Mouse (Mus musculus): ENCODE data around the gene Ppm1j.
A peak's percentile ranks its signal among the peaks of the same experiment; 100 is the strongest.

The Ppm1j gene

GRCm38 (mm10) chr3:104815346-104815745, 34.5 kb downstream of the Ppm1j start:
- DNase-seq (ENCODE audit: low spot score): no peak

- no peak for DNase-seq (ENCODE audit: low spot score)
Measured at GRCm38 (mm10) chr3:104816130-104816529, 35.3 kb downstream of the Ppm1j start.

DNA sequence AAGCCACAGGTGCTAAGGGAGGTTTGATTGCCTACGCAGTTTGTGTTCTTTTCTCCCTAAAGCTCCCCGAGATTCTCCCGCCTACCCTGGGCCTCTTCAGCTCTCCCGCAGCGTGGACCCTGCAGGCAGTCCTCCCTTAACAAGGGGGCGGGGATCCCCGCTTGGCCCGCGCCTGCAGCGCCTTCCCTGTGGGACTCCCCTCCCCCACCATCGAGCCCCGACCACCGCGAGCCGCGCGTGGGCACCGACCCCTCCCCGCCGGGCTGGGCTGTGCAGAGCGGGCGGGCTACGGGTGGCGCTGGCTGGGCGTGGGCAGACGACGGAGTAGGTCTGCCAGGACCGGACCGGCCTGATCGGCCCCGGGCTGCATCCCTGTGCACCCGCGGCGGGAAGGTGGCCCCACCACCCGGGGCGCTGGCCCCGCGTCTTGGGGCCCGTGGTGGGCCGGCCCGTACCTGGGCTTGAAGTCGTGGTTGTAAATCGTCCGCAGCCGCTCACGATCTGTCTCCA, 36.7 kb downstream of the Ppm1j start:
- DNase-seq (ENCODE audit: low spot score): peak; percentile 35

DNA sequence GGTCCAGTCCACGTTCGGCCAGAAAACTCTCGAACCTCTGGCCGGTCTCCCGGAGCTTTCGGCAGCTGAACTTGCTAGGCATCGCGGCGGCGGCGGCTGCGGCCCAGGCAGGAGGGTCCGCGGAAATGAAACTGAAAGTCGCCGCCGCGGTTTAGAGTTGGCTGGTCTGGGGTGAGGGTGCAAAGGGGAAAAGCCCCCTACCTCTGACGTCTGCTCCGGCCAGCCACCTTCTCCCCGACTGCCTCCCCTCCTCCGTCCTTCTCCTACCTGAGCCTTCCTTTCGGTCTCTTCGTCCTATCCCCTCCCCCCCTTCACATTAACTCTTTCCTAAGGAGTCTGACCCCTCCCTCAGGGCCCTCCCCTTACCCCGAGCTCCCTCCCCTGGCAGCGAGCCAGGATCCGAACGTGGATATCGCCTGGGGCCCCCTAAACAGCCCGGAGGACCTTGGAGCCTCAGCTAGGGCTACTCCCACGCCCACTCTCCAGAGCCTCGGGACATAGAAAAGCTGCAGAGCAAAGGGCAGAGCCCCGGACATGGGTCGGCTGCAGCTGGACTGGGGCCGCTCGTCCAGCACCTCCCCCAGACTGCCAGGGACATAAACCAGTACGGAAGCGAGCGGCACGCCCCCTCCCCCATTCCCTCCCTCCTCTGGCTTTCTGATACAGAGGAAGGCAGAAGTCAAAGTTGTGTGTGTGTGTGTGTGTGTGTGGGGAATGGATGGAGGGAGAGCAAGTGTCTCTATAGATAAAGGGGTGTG, 37.3 kb downstream of the Ppm1j start, which contains the start of gene Mov10:
TSS of gene Mov10 (minus strand) at position 573 of the 758 bp plus-strand sequence.
- peak; percentile 63 for DNase-seq (ENCODE audit: low spot score)

DNA sequence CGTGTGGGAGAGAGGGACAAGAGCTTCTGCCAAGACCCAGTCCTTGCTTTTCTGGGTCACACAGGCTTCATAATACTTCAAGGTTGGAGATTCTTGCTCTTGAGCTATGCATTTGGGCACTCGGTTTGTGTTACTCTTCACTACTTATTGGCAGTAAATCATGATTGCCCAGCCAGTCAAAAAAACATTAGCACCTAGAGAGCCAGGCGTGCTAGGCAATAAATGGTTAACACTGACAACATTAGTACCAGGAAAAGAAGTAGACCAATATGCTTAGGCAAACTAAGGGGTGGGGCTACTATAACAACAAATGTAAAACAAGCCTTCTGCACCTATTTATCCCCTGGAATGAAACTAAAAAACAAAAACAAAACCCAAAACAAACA, 37.9 kb downstream of the Ppm1j start:
- DNase-seq (ENCODE audit: low spot score): no peak

GRCm38 (mm10) chr3:104820426-104820825, 39.6 kb downstream of the Ppm1j start:
- DNase-seq (ENCODE audit: low spot score): no peak

GRCm38 (mm10) chr3:104822413-104822812, 41.6 kb downstream of the Ppm1j start:
- DNase-seq (ENCODE audit: low spot score): no peak
